Mouse (Mus musculus) embryo, embryonic 10 days (tissue): ENCODE data around the gene Anapc5.

ENCODE experiments used
- DNase-seq: peaks from one replicate; pipeline ENCODE4 v3.0.0-alpha.2; 2015; ENCODE audit warnings: low spot score

Gene Anapc5

DNA sequence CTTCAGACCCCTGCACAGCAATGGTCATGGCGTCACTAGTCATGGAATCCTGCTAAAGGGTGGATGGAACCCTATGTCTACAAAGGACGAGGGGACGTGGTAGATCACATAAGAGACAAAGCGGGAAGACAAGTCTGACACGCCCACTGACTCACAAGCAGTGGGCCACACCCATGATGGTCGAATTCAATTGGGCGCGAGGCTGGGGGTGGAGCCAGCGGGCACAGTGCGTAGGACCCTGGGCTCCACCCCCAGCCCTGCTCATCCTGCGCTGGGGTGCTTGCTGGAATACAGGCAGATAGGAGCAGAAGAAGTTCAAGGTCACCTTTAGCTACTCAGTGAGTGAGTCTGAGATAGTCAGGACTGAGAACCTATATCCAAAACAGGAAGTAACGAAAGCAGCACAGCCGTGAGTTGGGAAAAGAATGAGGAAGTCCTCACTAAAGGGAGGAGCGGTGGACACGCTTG lies 52.0 kb downstream of the Anapc5 start:
- DNase-seq = no peak

DNA sequence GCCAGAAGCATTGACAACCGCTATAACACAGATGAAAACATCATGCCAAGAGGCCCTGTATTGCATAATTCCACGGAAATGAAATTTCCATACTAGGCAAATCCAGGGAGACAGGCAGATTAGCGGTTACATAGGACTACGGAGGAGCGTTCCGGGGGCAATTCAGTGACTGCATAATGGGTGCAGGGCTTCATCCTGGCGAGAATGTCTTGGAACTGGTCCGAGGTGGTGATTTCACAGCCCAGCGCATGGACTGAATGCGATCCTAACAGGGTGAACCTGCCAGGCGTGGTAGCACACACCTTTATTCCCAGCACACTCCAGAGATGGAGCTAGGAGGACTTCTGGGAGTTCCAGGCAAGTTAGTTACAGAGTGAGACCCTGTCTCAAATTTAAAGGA lies 53.9 kb downstream of the Anapc5 start:
- DNase-seq = no peak

GRCm38 (mm10) chr5:122764032-122764464 lies 57.1 kb downstream of the Anapc5 start:
- DNase-seq = no peak

- no peak for DNase-seq
These were observed 57.7 kb downstream of the Anapc5 start for GRCm38 (mm10) chr5:122763271-122764031.

GRCm38 (mm10) chr5:122756680-122757079 lies 64.5 kb downstream of the Anapc5 start:
- DNase-seq = no peak

DNA sequence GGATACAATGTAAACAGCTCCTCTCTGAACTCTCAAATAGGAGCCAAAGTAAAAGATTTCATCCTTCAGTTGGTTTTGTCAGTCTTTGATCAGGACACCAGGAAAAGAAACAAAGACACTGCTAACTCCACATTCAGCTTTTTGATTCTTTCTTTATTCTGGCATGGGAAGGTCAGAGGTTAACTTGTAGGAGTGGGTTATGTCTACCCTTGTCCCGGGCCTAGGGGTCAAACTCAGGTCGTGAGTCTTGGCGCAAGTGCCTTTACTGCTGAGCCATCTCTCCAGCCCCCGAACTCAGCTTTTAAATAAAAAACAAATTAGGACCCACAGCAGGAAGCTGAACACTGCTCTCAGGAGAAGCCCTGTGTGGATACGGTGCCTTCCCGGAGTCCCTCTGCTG lies 65.0 kb downstream of the Anapc5 start:
- DNase-seq = no peak

GRCm38 (mm10) chr5:122755620-122756019 lies 65.5 kb downstream of the Anapc5 start:
- no peak for DNase-seq

DNA sequence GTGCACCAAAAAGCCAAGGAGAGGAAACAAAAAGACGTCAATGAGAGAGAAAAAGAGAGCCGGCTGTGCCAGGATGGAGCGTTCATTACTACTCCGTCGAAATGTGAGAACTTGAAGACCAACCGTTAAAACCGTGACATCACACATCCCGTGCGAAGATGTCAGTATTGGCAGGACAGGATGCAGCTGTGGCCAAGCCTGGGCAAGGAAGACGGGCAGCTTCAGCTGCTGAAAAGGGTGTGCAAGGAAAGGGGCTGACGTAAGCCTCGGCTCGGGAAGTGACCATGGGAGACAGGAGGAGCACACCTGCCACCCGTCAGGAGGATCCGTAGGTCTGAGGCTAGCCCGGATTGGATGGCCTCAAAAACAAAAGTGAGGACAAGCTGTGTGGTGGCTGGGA lies 66.7 kb downstream of the Anapc5 start:
- no peak for DNase-seq

DNA sequence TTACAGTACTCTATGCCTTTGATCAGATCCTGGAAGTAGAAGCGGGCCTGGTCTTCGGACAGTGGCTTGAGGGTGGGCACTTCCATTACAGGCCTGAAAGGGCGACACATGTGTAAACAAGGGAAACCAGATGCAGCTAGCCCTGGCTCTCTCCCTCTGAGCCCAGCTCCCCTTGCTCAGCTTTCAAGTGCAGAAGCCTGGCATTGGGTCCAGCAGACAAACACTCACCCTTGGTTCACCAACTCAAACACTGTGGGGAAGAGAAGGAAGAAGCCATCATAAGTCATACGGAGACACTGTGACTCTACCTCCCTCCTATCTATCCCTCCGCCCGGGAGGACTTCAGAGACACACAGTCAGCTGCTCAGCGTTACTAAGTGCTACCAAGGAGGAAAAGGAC lies 73.2 kb downstream of the Anapc5 start:
- no peak for DNase-seq

- DNase-seq = no peak
These were observed 77.2 kb downstream of the Anapc5 start for GRCm38 (mm10) chr5:122743880-122744422.
